Mouse (Mus musculus): ENCODE data around the gene AU021092.

DNA sequence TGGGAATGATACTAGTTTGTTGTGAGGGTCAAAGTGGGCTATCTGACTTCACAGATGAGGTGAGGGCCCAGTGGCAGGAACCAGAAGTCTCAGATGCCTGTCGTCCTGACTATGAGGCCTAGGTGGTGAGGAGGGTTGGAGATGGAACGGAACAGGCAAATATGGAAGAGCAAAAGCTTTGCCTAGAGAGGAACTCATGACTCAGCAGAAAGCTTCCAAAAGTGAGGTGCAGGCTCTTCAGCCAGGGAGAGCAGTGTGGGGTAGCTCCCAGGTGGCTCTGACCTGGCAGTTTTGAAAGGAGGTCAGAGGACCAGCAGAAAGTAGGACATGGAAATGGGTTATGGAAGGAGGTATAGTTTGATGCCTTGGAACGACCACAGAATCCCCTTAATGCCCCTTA lies 28.8 kb upstream of the AU021092 start:
- no peak for TF ChIP-seq CTCF (IDR thresholded peaks at IDR 0.05; ENCODE audit: extremely low read depth, insufficient read depth, insufficient read length, insufficient replicate concordance)
- no peak for TF ChIP-seq POLR2A (IDR thresholded peaks at IDR 0.05; ENCODE audit: low read depth, low read length)
